Mouse (Mus musculus): ENCODE data around the gene Pwp2.

DNA sequence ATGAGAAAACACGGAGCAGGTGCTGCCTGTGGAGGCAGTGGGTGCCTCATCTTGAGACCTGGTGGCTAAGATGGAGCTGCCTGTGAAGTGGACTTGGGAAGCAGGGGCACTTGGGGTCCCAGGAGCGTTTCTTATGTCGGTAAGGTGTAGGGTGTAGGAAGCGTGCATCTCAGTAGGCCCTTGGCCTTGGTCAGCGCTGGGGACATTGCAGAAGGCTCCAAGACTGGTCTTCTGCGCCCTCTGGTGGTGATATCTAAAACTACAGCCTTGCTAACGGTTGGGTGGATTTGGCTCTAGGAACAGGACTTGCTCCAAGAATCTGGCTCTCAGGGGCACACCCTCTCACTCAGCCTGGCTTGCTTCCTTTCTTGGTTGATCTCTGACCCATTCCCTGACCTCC is 25.0 kb downstream of the Pwp2 start:
- TF ChIP-seq RAD21 (IDR thresholded peaks at IDR 0.05; ENCODE audit: low read depth, low read length): peak; percentile 89
- no peak for TF ChIP-seq MYC (IDR thresholded peaks at IDR 0.05; ENCODE audit: low read depth, low read length)
- peak; percentile 77 for TF ChIP-seq ZC3H11A (IDR thresholded peaks at IDR 0.05; ENCODE audit: low read depth, low read length)
- TF ChIP-seq NRF1 (IDR thresholded peaks at IDR 0.05; ENCODE audit: insufficient read depth, low read depth, low read length, poor library complexity, severe bottlenecking): no peak

Measured in MEL (cell line).